Mouse (Mus musculus): ENCODE measurements around the gene Crct1.

GRCm38 (mm10) chr3:93014871-93015270 lies 616 bp downstream of the Crct1 start:
- no peak for TF ChIP-seq CTCF (IDR thresholded peaks at IDR 0.05; ENCODE audit: borderline replicate concordance, control insufficient read depth, extremely low read depth, insufficient read depth, low read length, poor library complexity)
- no peak for TF ChIP-seq POLR2A (IDR thresholded peaks at IDR 0.05; ENCODE audit: control insufficient read depth, extremely low read depth, insufficient read depth, low read length, poor library complexity)
